In the genomic region with DNA sequence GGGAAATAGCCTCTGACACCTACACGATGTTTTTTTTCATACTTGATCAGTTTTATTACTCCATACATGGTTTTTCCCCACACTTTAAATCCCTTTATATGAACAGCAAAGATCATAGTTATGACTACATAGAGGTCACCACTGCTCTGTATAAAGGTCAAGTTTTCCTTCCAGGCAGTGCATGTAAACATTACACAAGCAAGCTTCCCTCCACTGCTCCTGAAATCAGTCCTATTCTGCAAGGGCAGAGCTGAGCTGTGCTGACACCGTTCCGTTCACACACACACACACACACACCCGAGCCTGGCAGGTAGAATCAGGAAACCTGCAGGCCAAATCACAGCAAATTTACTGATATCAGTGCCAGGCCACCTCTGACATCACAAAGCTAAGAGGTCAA, we compare ENCODE assay signal across 24 mouse cellular contexts.
DNase-seq lines count a peak whose midpoint lies in the region; ATAC-seq and TF ChIP-seq lines count a peak whose summit lies in the region.
"Had no signal": no experiment of that assay in that cellular context is flagged by ENCODE, and none has a peak within 500 bp of the region (broad histone marks: within the 10 kb centered on the region; RNA-seq: fewer than 3 reads in every experiment).

No protein-coding gene starts in this region.

- 44% methylated on average over 4 of the region's 4 CpGs for WGBS in heart, adult 2 months
- 49% methylated on average over 4 of the region's 4 CpGs for WGBS in liver, postnatal 0 days (ENCODE audit: insufficient replicate concordance)
- WGBS in liver, embryonic 11.5 days: 65% methylated on average over 4 of the region's 4 CpGs

- no peaks in the 10 kb centered on the region for H3K4me1 ChIP-seq in heart, adult 2 months (ENCODE audit: control insufficient read depth, insufficient read depth, low read length)
- H3K4me1 ChIP-seq in liver, postnatal 0 days (ENCODE audit: insufficient read depth): peaks cover 2% of the 10 kb centered on the region; the same call in 1 of the 2 replicates
- H3K4me1 ChIP-seq in liver, embryonic 11.5 days (replicated peaks; ENCODE audit: control insufficient read depth, insufficient read depth, low read length): no peaks in the 10 kb centered on the region

- TF ChIP-seq CTCF in heart, adult 2 months (IDR thresholded peaks at IDR 0.05): no peak
- no peak for TF ChIP-seq CTCF in liver, postnatal 0 days (IDR thresholded peaks at IDR 0.05; ENCODE audit: low read depth)

- intact Hi-C loops in heart, adult 2 months (cut with DNase I): no loop called here

- no peaks in the 10 kb centered on the region for H3K79me2 ChIP-seq in heart, adult 2 months (replicated peaks; ENCODE audit: control insufficient read depth, insufficient read depth, low read length)

- no peak overlapping the region for H3K4me2 ChIP-seq in liver, postnatal 0 days (ENCODE audit: low read depth, low read length)
- no peak overlapping the region for H3K4me2 ChIP-seq in liver, embryonic 11.5 days
- H3K4me2 ChIP-seq: embryonic facial prominence, embryonic 12.5 days; forebrain, embryonic 13.5 days; forebrain, embryonic 15.5 days had no signal

- no peak overlapping the region for H3K9ac ChIP-seq in heart, adult 2 months (ENCODE audit: low read depth, low read length)
- H3K9ac ChIP-seq in liver, postnatal 0 days (replicated peaks): no peak overlapping the region
- H3K9ac ChIP-seq in liver, embryonic 11.5 days (ENCODE audit: low read depth, low read length): no peak overlapping the region
- H3K9ac ChIP-seq: embryonic facial prominence, embryonic 12.5 days; forebrain, embryonic 13.5 days; forebrain, embryonic 15.5 days had no signal

- no peaks in the 10 kb centered on the region for H3K27me3 ChIP-seq in heart, adult 2 months (ENCODE audit: control insufficient read depth, insufficient read depth, low read length)
- no peaks in the 10 kb centered on the region for H3K27me3 ChIP-seq in liver, postnatal 0 days (ENCODE audit: insufficient read depth, low read length)
- H3K27me3 ChIP-seq in liver, embryonic 11.5 days (replicated peaks; ENCODE audit: control insufficient read depth, insufficient read depth, low read length): no peaks in the 10 kb centered on the region
- H3K27me3 ChIP-seq: CH12.LX; embryonic facial prominence, embryonic 12.5 days had no signal

- TF ChIP-seq EP300 in heart, adult 2 months (IDR thresholded peaks at IDR 0.05; ENCODE audit: insufficient read depth, low read depth, low read length): no peak
- no peak for TF ChIP-seq EP300 in liver, postnatal 0 days (IDR thresholded peaks at IDR 0.05; ENCODE audit: low read depth)

- H3K4me3 ChIP-seq in heart, adult 2 months: no peak overlapping the region
- no peak overlapping the region for H3K4me3 ChIP-seq in liver, postnatal 0 days (ENCODE audit: low read depth, low read length)
- H3K4me3 ChIP-seq in liver, embryonic 11.5 days (ENCODE audit: low read depth, low read length): no peak overlapping the region
- H3K4me3 ChIP-seq: embryonic facial prominence, embryonic 10.5 days; embryonic facial prominence, embryonic 12.5 days; forebrain, embryonic 13.5 days; forebrain, embryonic 15.5 days had no signal

- TF ChIP-seq POLR2A in heart, adult 2 months (IDR thresholded peaks at IDR 0.05; ENCODE audit: insufficient read depth, low read depth, low read length): no peak

- H3K9me3 ChIP-seq in liver, postnatal 0 days (ENCODE audit: low read length): no peaks in the 10 kb centered on the region
- H3K9me3 ChIP-seq in liver, embryonic 11.5 days (ENCODE audit: control insufficient read depth, low read length): no peaks in the 10 kb centered on the region
- H3K9me3 ChIP-seq: embryonic facial prominence, embryonic 10.5 days; embryonic facial prominence, embryonic 12.5 days; forebrain, embryonic 13.5 days; forebrain, embryonic 15.5 days had no signal

- peak; percentile 91 for ATAC-seq in liver, postnatal 0 days
- no peak for ATAC-seq in liver, embryonic 11.5 days (replicated peaks; ENCODE audit: low FRiP score)
- ATAC-seq: activated CD4-positive, CD25-positive, alpha-beta regulatory T cell, adult 4 months; CD4-positive, CD25-positive, alpha-beta regulatory T cell, adult 4 months; forebrain, embryonic 13.5 days; forebrain, embryonic 15.5 days; Patski had no signal

- DNase-seq in heart, adult 11 months: peak; percentile 53
- no peak for DNase-seq in heart, adult 2 months
- no peak for DNase-seq in liver, postnatal 0 days
- DNase-seq in liver, embryonic 11.5 days (ENCODE audit: low spot score): no peak
- DNase-seq in retina, postnatal 1 day: peak; percentile 44
- no peak for DNase-seq in retina, embryonic 14.5 days (ENCODE audit: low spot score)
- DNase-seq: adrenal gland, adult 8-10 months; adrenal gland, postnatal 14 days; adrenal gland, postnatal 36 days; B cell, adult 2 months; cerebellum, adult 11-12 months; cerebellum, adult 2 months; cerebellum, adult 9-10 months; cerebellum, postnatal 10 days; cerebellum, postnatal 25 days had no signal

- no peak overlapping the region for H3K27ac ChIP-seq in heart, adult 2 months
- no peak overlapping the region for H3K27ac ChIP-seq in liver, postnatal 0 days (ENCODE audit: low read depth)
- H3K27ac ChIP-seq in liver, embryonic 11.5 days (ENCODE audit: low read depth, low read length): no peak overlapping the region
- H3K27ac ChIP-seq: embryonic facial prominence, embryonic 10.5 days; embryonic facial prominence, embryonic 12.5 days; forebrain, embryonic 13.5 days; forebrain, embryonic 15.5 days had no signal

- no peaks in the 10 kb centered on the region for H3K36me3 ChIP-seq in heart, adult 2 months (ENCODE audit: control insufficient read depth, insufficient read depth, low read length)
- H3K36me3 ChIP-seq in liver, postnatal 0 days (replicated peaks; ENCODE audit: insufficient read depth, low read length): no peaks in the 10 kb centered on the region
- H3K36me3 ChIP-seq in liver, embryonic 11.5 days (ENCODE audit: control insufficient read depth, insufficient read depth, low read length): no peaks in the 10 kb centered on the region
- H3K36me3 ChIP-seq: embryonic facial prominence, embryonic 10.5 days; embryonic facial prominence, embryonic 12.5 days; forebrain, embryonic 15.5 days; G1E had no signal

Comparison
In these comparisons a context has a peak if more than half of its experiments do, and no peak if none do; other contexts are left out.
1. DNase-seq: peak in heart, adult 11 months (single experiment) and retina, postnatal 1 day (single experiment); none in heart, adult 2 months (0 of 2), liver, postnatal 0 days (single experiment), liver, embryonic 11.5 days (single experiment) and retina, embryonic 14.5 days (single experiment).